Mouse (Mus musculus) G1E (cell line): Measurements from ENCODE around the gene Sun2.

Experiments
- CTCF ChIP-seq: IDR thresholded peaks from 2 replicates; pipeline ENCODE4 v1.5.1; 2012; ENCODE audit warnings: low read depth, low read length, inconsistent platforms, mixed read lengths
- GATA1 ChIP-seq: IDR thresholded peaks from 2 replicates; pipeline ENCODE4 v1.6.1; 2012; ENCODE audit warnings: borderline replicate concordance, low read length, inconsistent platforms, mixed read lengths
- POLR2AphosphoS5 ChIP-seq: IDR thresholded peaks from 2 replicates; pipeline ENCODE4 v1.6.1; 2012; ENCODE audit warnings: low read depth, low read length, inconsistent platforms; ENCODE audit not compliant: insufficient replicate concordance
- TAL1 ChIP-seq: conservative IDR thresholded peaks from 2 replicates; pipeline ENCODE4 v1.6.1; 2012; ENCODE audit warnings: low read depth, low read length, inconsistent platforms, mixed read lengths

DNA sequence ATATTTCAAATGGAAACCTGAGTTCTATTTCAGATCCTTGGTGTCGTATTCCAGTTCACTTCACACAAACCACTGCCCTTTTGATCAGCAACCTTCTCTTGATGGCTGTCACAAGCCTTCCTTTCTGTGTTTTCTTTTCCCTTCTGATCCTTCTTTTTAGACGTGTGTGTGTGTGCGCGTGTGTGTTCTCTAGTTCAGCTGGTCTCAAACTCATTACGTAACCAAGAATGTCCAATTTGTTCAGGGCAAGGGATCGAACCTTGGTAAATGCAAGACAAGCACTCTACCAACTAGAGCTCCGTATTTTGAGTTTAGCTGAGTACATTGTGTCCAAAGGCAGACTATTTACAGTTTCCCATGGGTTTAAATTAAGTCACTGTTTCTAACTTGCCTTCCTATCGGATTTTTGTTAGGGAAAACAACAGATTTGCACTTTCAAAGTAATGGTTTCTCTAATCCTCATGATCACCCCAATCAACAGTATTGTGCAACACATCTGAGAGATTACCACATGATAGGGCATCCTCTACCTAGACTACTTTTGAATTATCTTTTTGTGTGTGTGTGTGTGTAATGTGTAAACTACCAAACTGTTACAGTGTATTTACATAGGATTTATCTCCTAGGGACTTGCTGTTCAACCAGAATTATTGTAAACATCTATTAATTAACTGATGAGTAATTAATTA is 53.9 kb downstream of the Sun2 start:
- no peak for TF ChIP-seq CTCF
- TF ChIP-seq TAL1 = no peak
- no peak for TF ChIP-seq GATA1
- no peak for TF ChIP-seq POLR2AphosphoS5
